Mouse (Mus musculus) left cerebral cortex, postnatal 25 days (tissue): ENCODE measurements at regions not wholly inside any gene's neighbourhood (a gene's known extent, or its start where the extent isn't known, plus 50 kb on each side); places are given as distances from the start of the nearest gene placed in this dataset.
"Not testable (repeated sequence)": the region's sequence is repeated elsewhere in the genome, so short reads cannot be mapped to it uniquely, and the experiment has no call there.

Source experiments
- DNase-seq, 2 experiments: peaks; one replicate each; pipeline ENCODE4 v3.0.0; 2022; ENCODE audit warnings: low spot score in 2 of 2, mixed read lengths in 1 of 2
- intact Hi-C: fragments of 180-260 bp; cut with DNase I; formaldehyde crosslinking; loops from one replicate; pipeline ENCODE4 v1.15.1; 2025

GRCm38 (mm10) chr7:60974116-60974515 is 834.1 kb upstream of the Snrpn start:
- intact Hi-C loops: not testable (repeated sequence)

GRCm38 (mm10) chr7:60961188-60961587 is 821.2 kb upstream of the Snrpn start:
- intact Hi-C loops: no loop called here
- no peak for DNase-seq

More at GRCm38 (mm10) chr7:60974116-60974515, 834.1 kb upstream of the Snrpn start:
- DNase-seq: not testable (repeated sequence)

GRCm38 (mm10) chr7:60939764-60940457 is 799.9 kb upstream of the Snrpn start:
- peak; percentile 8 to 12 for DNase-seq
- intact Hi-C loops: no loop called here
